Comparison of ENCODE assay signal across 20 mouse cellular contexts in genomic region chr10:50584721-50585120, GRCm38 (mm10).
"Had no signal": no experiment of that assay in that cellular context is flagged by ENCODE, and none has a peak within 500 bp of the region (broad histone marks: within the 10 kb centered on the region; RNA-seq: fewer than 3 reads in every experiment).

No protein-coding gene starts in this region.

- H3K9ac ChIP-seq: limb, embryonic 12.5 days; limb, embryonic 15.5 days; liver, embryonic 14.5 days; liver, postnatal 0 days; lung, embryonic 15.5 days; midbrain, embryonic 12.5 days; midbrain, embryonic 15.5 days; neural tube, embryonic 13.5 days had no signal

- ATAC-seq: liver, postnatal 0 days; midbrain, embryonic 15.5 days had no signal

- DNase-seq: kidney, adult 11 months; kidney, adult 9 months; kidney, postnatal 14 days; kidney, postnatal 4 days; left cerebral cortex, postnatal 4 days; liver, postnatal 0 days; retina, postnatal 1 day; right cerebral cortex, postnatal 25 days; spleen, adult 18-20 months; thymus, adult 18-20 months; thymus, postnatal 36 days had no signal

- H3K4me1 ChIP-seq: limb, embryonic 12.5 days; limb, embryonic 15.5 days; lung, embryonic 15.5 days; midbrain, embryonic 12.5 days; midbrain, embryonic 15.5 days; neural tube, embryonic 13.5 days had no signal

- H3K4me2 ChIP-seq: limb, embryonic 12.5 days; limb, embryonic 15.5 days; liver, embryonic 11.5 days; lung, embryonic 15.5 days; midbrain, embryonic 12.5 days; midbrain, embryonic 15.5 days; neural tube, embryonic 13.5 days had no signal

- H3K36me3 ChIP-seq: limb, embryonic 12.5 days; limb, embryonic 15.5 days; lung, embryonic 15.5 days; midbrain, embryonic 12.5 days; midbrain, embryonic 15.5 days; neural tube, embryonic 13.5 days had no signal

- H3K27ac ChIP-seq: limb, embryonic 12.5 days; limb, embryonic 15.5 days; liver, embryonic 14.5 days; lung, embryonic 15.5 days; macrophage; midbrain, embryonic 12.5 days; midbrain, embryonic 15.5 days; neural tube, embryonic 13.5 days had no signal

- H3K27me3 ChIP-seq: limb, embryonic 12.5 days; limb, embryonic 15.5 days; lung, embryonic 15.5 days; midbrain, embryonic 12.5 days; midbrain, embryonic 15.5 days; neural tube, embryonic 13.5 days had no signal

- H3K4me3 ChIP-seq: limb, embryonic 12.5 days; limb, embryonic 15.5 days; lung, embryonic 15.5 days; midbrain, embryonic 12.5 days; midbrain, embryonic 15.5 days; neural tube, embryonic 13.5 days had no signal

- H3K9me3 ChIP-seq: limb, embryonic 12.5 days; limb, embryonic 15.5 days; lung, embryonic 15.5 days; midbrain, embryonic 12.5 days; midbrain, embryonic 15.5 days; neural tube, embryonic 13.5 days had no signal
